Mouse (Mus musculus) lung, postnatal 36 days (tissue): Measurements from ENCODE around the gene Ercc5.

Experiments
- DNase-seq: peaks from one replicate; pipeline ENCODE4 v3.0.0; 2022; ENCODE audit warnings: mixed read lengths

Gene Ercc5

GRCm38 (mm10) chr1:44178086-44178485 is 30.5 kb downstream of the Ercc5 start:
- no peak for DNase-seq

DNA sequence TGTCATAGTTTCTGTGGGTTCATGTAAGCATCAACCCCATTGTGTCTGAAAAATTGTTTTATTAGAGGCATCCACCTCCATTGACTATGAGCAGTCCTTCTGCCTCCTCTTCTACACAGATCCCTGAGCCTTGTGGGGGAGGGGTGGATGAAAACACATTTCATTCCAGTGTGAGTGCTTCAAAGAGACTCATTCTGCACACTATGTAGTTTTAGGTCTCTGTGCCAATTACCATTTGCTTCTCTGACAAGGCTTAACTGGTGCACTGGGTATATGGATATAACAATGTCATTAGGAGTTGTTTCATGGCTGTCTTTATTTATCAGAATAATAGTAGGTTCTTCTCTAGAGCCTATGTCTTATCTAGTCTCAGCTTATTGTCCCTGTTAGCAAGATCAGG is 38.9 kb downstream of the Ercc5 start:
- peak; percentile 3 for DNase-seq

DNA sequence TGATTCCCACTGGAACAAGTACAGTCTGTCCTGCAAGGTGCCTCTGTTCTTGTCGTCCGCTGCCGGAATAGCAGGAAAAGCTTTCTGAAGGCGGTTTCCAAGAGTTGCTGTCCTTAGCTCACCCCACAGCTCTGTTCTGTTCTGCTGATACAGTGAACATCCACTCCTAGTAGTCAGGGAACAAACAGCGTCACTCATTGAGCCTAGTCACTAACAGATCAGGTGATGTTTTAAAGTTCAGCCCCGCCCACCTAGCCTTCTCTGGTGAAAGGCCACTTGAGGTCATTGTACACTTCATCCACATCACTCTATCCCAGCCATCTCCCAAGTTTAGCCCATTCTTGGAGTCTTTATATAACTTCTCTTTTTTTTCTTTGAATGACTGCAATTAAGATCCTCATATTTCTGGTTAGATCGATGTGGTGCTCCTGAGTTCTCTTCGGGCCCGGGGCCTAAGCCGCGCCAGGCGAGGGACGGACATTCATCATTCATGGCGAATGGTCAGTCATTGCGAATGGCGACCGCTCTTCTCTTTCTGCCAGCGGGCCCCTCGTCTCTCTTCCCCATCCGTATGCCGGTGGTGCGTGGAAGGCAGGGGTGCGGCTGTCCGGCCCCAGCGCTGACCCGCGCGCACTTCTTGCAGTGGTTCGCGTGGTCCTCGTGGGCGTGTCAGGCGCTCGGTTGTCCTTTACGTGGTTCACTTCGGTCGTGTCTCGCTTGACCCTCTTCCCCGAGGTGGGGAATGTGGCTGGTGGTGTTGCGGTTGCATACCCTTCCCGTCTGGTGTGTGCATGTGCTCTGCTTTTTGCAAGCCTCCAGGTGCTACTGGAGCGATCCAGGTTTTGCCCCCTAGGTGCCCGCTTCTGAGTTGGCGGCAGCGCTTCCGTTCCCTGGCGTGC is 51.0 kb downstream of the Ercc5 start:
- peak; percentile 82 for DNase-seq

DNA sequence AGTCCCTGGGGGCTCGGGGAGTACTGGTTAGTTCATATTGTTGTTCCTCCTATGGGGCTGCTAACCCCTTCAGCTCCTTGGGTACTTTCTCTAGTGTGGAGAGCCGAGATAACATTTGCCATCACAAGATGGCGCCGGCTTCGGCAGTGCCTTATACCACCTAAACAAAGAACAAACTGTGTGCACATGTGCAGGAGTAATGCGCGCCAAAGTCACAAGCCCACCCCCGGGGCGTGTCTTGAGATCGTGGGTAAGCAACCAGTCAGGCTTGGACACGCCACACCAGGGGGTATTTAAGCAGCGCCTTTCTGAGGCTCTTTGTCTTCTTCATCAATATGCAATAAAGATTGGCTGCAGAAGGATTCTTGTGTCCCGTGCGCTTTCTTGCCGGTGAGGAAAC is 55.3 kb downstream of the Ercc5 start:
- DNase-seq: no peak

GRCm38 (mm10) chr1:44214443-44214842 is 66.9 kb downstream of the Ercc5 start:
- DNase-seq: no peak

- DNase-seq: peak; percentile 79
Observed at GRCm38 (mm10) chr1:44216352-44217116, 69.0 kb downstream of the Ercc5 start.

- no peak for DNase-seq
Observed at GRCm38 (mm10) chr1:44217118-44217517, 69.6 kb downstream of the Ercc5 start.

- peak; percentile 77 for DNase-seq
Observed at GRCm38 (mm10) chr1:44218876-44219275, 71.3 kb downstream of the Ercc5 start, which contains the start of gene Mettl21e. TSS of gene Mettl21e (minus strand) at chr1:44218961.

- peak; percentile 56 for DNase-seq
Observed at GRCm38 (mm10) chr1:44229044-44229443, 81.5 kb downstream of the Ercc5 start.
